Mouse (Mus musculus) urinary bladder, postnatal 25 days (tissue): ENCODE measurements around the gene Cd163l1.

Experiments
- DNase-seq: peaks from one replicate; pipeline ENCODE4 v3.0.0; 2022; ENCODE audit warnings: low spot score

Gene Cd163l1

GRCm38 (mm10) chr7:140217967-140218366, at the start of gene Cd163l1:
Gene Cd163l1, plus strand, starts transcription at chr7:140218267.
- no peak for DNase-seq

- DNase-seq: no peak
Measured at GRCm38 (mm10) chr7:140169386-140169785, 48.7 kb upstream of the Cd163l1 start.

GRCm38 (mm10) chr7:140170863-140171262, 47.2 kb upstream of the Cd163l1 start:
- DNase-seq: no peak

DNA sequence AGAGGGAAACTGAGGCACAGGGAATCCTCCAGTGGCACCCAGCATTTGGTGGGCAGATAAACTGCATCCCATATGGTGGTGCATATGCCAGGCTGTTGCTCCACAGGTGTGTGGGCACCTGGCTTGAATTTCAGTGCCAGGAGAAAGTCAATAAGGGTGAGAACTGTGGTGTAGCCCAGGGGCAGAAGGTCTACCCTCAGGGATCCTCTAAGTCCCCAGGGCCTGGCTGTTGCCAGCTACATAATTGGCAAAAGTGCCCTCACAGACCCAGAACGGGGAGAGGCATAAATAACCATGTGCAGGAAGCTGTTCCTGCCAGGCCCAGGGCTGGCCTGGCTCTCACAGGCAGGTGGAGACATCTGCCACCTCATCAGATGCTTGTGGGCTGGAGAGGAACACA, 45.1 kb upstream of the Cd163l1 start, which contains the start of gene Olfr523:
Gene Olfr523, plus strand, starts transcription at position 282 of the 400 bp plus-strand sequence.
- DNase-seq: no peak

GRCm38 (mm10) chr7:140179176-140179575, 38.9 kb upstream of the Cd163l1 start:
- DNase-seq: no peak

GRCm38 (mm10) chr7:140180692-140181091, 37.4 kb upstream of the Cd163l1 start:
- no peak for DNase-seq

GRCm38 (mm10) chr7:140184206-140184605, 33.9 kb upstream of the Cd163l1 start:
- no peak for DNase-seq

DNA sequence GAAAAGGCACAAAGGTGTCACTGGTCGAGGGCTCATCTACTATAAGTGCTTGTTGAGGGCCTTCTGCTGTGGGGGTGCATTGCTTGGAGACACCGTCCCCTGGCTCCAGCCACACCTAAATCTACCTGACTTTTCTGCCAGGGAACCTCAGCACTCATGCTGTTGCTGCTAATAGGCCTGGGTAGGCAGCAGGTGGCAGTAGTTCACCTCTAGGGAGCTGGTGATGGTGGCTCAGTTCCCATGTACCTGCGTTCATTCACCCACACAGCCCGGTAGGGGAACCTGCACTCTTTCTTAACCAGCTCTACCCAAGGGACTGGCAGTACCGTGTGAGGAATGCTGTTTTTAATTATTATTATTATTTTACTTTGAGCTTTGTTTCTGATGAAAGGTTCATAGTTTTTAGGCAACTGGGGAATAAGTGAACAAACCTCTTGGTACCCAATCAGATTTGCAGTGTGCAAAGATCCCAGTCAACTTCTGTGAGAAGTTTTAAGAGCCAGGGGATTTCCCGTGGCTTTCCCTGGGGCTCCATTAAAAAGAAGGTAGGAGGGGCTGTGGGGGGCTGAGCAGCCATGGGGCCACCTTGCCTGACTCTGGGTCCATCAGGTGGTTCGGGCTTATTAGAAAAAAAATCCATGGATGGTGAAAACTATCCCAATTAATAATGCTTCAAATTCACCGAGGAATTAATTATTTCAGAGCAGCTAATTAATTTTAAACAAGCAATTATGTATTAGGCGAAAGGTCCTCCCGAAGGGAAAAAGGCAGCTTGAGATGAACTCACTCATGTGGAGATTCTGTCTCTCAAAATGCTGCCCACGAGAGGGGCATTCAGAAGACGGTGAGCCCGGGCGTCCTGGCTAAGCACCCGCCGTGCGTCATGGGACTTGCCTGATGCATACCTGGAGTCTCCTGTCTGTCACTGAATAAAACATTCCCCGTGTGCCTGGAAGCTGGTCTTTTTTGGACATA, 31.1 kb upstream of the Cd163l1 start:
- DNase-seq: peak; percentile 9

- DNase-seq: no peak
Measured at GRCm38 (mm10) chr7:140187721-140188390, 30.2 kb upstream of the Cd163l1 start.

- no peak for DNase-seq
Measured at GRCm38 (mm10) chr7:140188391-140189328, 29.4 kb upstream of the Cd163l1 start.

GRCm38 (mm10) chr7:140190435-140190834, 27.6 kb upstream of the Cd163l1 start:
- DNase-seq: no peak

- DNase-seq: no peak
Measured at GRCm38 (mm10) chr7:140192445-140192844, 25.6 kb upstream of the Cd163l1 start.

DNA sequence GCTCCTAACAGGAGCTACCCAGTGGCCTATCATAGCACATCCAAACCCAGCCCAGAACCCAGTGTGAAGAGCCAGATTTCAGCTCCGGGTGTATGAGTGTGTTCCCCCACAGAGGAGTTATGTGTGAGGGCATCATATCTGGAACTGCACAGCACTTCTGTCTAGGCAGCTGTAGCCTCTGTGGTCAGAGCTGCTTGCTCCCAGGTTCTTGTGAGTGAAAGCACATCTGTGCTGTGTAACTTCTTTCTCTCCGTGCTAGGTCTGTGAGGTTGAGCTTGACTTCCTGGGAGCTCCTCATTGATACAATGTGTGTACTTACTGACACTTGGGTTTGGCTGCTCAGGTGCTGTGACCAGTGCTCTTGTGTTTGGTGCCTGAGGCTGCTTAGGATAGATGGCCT, 25.2 kb upstream of the Cd163l1 start:
- DNase-seq: no peak

DNA sequence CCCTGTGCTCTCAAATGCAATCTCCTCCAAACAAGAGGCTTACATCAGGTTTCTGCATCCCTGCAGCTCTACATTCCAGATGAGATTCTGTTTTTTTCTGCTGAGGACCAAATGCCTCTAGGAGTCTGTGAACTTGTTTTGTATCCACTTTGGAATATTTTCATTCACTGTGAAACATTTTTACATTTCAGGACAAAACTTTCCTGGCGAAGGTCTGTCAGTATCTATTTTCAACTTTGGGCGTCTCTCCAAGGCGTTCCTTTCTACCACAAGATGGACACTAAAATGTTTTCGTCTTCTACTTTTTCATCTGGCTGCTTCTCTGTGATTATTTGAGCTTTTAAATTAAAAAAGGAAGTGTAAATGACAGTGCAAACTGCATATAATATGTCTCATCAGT, 24.0 kb upstream of the Cd163l1 start:
- DNase-seq: no peak

- DNase-seq: no peak
Measured at GRCm38 (mm10) chr7:140196002-140196401, 22.1 kb upstream of the Cd163l1 start.

- no peak for DNase-seq
Measured at GRCm38 (mm10) chr7:140201090-140201489, 17.0 kb upstream of the Cd163l1 start.

DNA sequence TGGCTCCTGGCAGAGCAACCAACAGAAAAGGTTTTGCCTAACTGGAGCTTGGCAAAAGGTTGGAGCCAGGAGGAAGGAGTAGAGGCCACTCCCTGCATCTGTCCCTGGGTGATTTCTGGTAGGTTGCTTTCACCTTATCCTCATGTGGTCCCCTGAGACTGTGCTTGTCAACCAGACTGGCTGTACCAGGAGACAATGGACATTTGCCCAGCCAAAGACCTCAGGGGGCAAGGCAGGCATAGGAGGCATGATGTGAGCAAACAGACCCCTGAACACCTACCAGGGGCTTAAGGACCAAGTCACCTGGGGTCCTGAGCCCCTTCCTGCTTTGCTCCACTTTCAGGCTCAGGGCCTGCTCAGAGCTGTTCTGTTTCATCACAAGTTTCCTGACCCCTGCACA, 12.2 kb upstream of the Cd163l1 start, which contains the start of gene Olfr524:
Gene Olfr524, minus strand, starts transcription at position 101 of the 400 bp plus-strand sequence.
- DNase-seq: no peak

GRCm38 (mm10) chr7:140206904-140207303, 11.2 kb upstream of the Cd163l1 start:
- no peak for DNase-seq

DNA sequence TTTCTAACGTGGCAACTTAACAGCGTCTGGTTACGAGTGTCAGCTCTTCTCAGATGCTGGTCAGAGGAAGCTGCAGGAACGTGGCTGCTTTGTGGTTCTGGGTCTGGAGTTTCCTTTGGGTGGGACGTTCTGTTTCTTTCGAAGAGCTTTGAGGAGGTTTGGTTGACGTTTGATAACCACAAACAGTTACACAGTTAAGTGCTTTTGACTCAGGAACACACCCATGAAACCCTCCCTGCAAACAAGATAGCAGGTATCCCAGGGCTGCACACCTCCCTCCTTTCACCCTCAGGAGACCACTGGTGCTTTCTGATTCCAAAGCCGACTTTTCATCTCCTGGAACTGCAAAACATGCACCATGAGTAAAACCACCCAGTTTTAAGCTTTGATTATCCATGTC, 9.9 kb upstream of the Cd163l1 start:
- no peak for DNase-seq

DNA sequence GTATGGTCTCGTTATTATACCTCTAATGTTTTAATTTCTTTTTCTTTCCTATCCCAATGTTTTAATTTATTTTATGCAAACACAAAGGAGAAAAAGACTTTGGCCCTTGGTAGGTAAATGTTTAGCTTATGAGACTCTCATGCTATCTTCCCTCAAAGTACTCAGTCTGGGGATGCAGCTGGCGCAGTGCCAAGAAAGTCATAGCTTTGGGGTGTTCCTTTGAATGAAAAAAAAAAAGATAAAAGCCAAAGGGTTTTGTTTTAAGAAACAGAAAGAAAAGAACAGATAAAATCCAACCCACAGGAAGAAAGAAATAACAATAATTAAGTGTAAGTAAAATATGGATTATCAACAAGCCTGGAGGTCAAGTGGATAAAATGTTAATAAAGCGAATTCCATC, 9.4 kb upstream of the Cd163l1 start:
- DNase-seq: no peak

GRCm38 (mm10) chr7:140213841-140214240, 4.2 kb upstream of the Cd163l1 start:
- DNase-seq: no peak

GRCm38 (mm10) chr7:140219268-140219667, 1.2 kb downstream of the Cd163l1 start:
- DNase-seq: no peak
